16 mouse cellular contexts compared by ENCODE assay signal in the genomic region with DNA sequence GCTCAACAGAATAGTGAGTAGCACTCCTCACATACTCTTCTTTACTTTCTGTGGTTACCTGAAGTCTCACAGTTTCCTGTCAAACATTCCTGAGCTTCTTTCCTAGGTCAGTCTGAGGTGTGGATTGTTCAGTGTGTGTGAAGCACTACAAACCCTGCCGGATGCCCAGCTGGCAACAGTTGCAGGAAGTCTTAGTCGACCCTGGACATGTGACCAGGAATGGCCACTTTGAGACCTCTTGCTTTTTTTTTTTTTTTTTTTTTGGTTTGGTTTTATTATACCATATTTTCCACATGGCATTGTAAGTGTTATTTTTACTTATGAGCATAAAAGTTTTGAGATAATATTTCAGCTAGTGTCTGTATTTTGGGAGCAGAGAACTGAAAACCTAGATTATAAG.
"Had no signal": no experiment of that assay in that cellular context is flagged by ENCODE, and none has a peak within 500 bp of the region (broad histone marks: within the 10 kb centered on the region; RNA-seq: fewer than 3 reads in every experiment).

No protein-coding gene starts in this region.

- ATAC-seq: midbrain, embryonic 13.5 days; midbrain, embryonic 15.5 days had no signal

- DNase-seq: lung, embryonic 14.5 days; lung, postnatal 14 days; retina, postnatal 1 day; right cerebral cortex, adult 18-20 months; right cerebral cortex, postnatal 25 days; right cerebral cortex, postnatal 4 days; spleen, adult 18-20 months; thymus, adult 18-20 months; thymus, postnatal 14 days; thymus, postnatal 36 days had no signal

- H3K9ac ChIP-seq: lung, embryonic 14.5 days; midbrain, embryonic 13.5 days; midbrain, embryonic 15.5 days; neural tube, embryonic 13.5 days; neural tube, embryonic 15.5 days had no signal

- H3K4me2 ChIP-seq: lung, embryonic 14.5 days; midbrain, embryonic 11.5 days; midbrain, embryonic 13.5 days; midbrain, embryonic 15.5 days; neural tube, embryonic 13.5 days; neural tube, embryonic 15.5 days had no signal

- H3K4me3 ChIP-seq: megakaryocyte, embryonic 14.5 days; midbrain, embryonic 13.5 days; midbrain, embryonic 15.5 days; neural tube, embryonic 13.5 days; neural tube, embryonic 15.5 days had no signal

- H3K36me3 ChIP-seq: midbrain, embryonic 13.5 days; midbrain, embryonic 15.5 days; neural tube, embryonic 13.5 days; neural tube, embryonic 15.5 days had no signal

- H3K9me3 ChIP-seq: megakaryocyte, embryonic 14.5 days; midbrain, embryonic 13.5 days; midbrain, embryonic 15.5 days; neural tube, embryonic 13.5 days; neural tube, embryonic 15.5 days had no signal

- H3K27me3 ChIP-seq: megakaryocyte, embryonic 14.5 days; midbrain, embryonic 13.5 days; midbrain, embryonic 15.5 days; neural tube, embryonic 13.5 days; neural tube, embryonic 15.5 days had no signal

- H3K27ac ChIP-seq: midbrain, embryonic 13.5 days; midbrain, embryonic 15.5 days; neural tube, embryonic 13.5 days; neural tube, embryonic 15.5 days had no signal
